Mouse (Mus musculus) brain, embryonic 18.5 days (tissue): Measurements from ENCODE around the gene Taar4.

Experiments
- DNase-seq: peaks from one replicate; pipeline ENCODE4 v3.0.0-alpha.2; 2012; ENCODE audit warnings: low read depth, low spot score

Gene Taar4

GRCm38 (mm10) chr10:23960444-23960915 lies at the start of gene Taar4:
Gene Taar4, plus strand, starts transcription at chr10:23960494.
- no peak for DNase-seq

DNA sequence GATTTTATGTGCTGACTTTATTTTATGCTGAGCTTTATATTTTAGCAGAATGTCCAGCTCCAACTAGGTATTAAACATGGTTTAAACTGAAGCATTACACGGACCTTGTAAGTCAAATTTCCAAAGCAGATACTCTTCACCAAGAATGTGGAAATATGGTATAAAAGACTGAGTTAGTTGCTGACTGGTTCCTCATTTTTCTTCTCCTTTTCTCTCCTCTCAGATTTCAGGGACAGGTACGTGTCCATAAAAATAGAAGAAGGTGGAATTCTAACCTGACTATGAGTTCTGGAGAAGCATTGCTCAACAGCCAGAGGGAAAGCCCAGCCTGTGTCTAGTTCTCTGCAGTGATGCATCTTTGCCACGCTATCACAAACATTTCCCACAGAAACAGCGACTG lies 40.2 kb upstream of the Taar4 start, which contains the start of gene Taar1:
TSS of gene Taar1 (plus strand) at position 301 of the 400 bp plus-strand sequence.
- no peak for DNase-seq

DNA sequence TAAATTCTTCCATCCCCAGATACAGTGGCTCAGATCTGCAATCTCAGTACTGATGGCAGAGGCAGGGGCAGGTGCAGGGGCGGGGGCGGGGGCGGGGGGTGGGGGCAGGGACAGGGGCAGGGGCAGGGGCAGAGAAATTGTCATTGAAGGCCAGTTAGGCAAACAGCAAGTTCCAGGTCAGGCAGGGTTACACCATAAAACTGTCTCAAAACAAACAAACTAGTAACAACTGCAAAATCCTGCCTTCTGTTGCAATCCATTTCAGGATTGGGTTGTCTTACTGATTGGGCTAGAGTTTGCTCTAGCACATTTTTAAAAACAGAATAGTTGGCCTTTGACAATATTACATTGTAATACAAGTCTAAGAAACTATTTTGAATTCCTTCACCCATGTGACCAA lies 37.8 kb upstream of the Taar4 start:
- no peak for DNase-seq

DNA sequence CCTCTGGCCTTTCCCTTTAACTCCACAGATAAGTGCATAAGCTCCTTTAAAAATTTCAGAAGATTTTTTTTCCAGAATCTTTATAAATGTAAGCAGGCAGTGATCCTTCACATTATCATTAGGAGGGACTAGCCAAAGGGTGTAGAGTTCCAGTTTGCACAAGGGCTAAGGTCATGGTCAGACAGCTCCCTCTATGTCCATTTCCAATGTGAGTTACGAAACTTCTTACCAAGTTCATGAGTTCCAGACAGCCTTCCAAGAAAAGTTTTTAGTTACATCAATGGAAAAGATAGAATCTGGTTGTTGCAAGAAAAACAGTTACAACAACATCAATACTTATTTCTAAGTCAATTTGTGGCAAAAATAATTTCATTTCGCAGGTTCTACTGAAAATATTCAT lies 36.4 kb upstream of the Taar4 start:
- DNase-seq: no peak

DNA sequence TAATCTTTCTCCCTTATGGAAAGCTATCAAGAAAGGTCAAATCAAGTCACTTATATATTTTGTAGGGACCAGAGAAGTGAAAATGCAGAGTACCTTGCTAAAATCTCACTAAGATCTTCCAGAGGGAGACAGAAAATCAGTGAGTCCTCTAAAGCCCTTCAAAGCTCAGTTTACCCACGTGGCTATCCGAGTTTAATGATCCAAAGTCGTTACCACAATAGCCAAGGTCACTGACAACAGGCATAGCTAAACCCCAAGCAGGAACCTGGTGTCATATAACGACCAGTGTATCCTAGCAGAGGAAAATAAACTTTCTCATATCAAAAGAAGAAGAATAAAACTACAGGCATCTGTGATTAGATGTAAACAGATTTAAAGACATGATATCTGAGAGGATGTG lies 22.7 kb upstream of the Taar4 start:
- DNase-seq: no peak

- no peak for DNase-seq
Observed at GRCm38 (mm10) chr10:23938312-23938711, 22.0 kb upstream of the Taar4 start, which contains the start of gene Taar2. Gene Taar2, plus strand, starts transcription at chr10:23938572.

GRCm38 (mm10) chr10:23942465-23942864 lies 17.8 kb upstream of the Taar4 start:
- DNase-seq: no peak

GRCm38 (mm10) chr10:23948026-23948425 lies 12.3 kb upstream of the Taar4 start:
- no peak for DNase-seq

- peak; percentile 16 for DNase-seq
Observed at GRCm38 (mm10) chr10:23949508-23950005, 10.7 kb upstream of the Taar4 start, which contains the start of gene Taar3. Gene Taar3, plus strand, starts transcription at chr10:23949558.

DNA sequence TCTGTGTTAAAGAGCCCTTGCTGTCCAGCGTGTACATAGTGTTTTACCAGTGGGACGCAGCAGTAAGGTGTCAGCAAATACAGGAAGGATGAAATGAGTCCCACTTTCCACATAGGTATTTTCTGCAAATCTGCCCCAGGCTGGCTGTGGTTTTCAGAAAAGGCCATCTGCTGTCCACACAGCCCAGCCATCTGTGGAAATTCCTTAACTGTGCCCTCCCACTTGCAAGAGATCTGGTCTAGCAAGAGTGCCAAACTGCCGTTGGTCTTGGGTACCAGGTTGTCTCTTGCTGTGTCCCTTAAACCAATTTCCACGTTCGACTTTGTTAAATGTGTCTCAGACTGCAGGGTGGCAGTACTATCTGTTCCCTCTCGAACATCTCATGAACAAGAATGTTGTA lies 8.6 kb upstream of the Taar4 start:
- no peak for DNase-seq

- DNase-seq: no peak
Observed at GRCm38 (mm10) chr10:23959071-23959470, 1.2 kb upstream of the Taar4 start.

- DNase-seq: no peak
Observed at GRCm38 (mm10) chr10:23963444-23963843, 3.1 kb downstream of the Taar4 start.

GRCm38 (mm10) chr10:23964921-23965610 lies 4.8 kb downstream of the Taar4 start:
- DNase-seq: no peak

DNA sequence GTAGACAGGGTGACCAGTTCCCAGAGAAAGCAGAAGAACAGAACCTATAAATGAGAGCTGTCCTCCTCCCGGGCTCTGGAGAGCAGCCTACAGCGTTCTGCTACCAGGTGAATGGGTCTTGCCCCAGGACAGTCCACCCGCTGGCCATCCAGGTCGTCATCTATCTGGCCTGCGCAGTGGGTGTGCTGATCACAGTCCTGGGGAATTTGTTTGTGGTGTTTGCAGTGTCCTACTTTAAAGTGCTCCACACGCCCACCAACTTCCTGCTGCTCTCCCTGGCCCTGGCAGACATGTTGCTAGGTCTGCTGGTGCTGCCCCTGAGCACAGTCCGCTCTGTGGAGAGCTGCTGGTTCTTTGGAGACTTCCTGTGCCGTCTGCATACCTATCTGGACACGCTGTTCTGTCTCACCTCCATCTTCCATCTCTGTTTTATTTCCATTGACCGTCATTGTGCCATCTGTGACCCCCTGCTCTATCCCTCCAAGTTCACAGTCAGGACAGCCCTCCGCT lies 10.4 kb downstream of the Taar4 start, which contains the start of gene Taar5:
TSS of gene Taar5 (plus strand) at position 51 of the 510 bp plus-strand sequence.
- no peak for DNase-seq

- DNase-seq: no peak
Observed at GRCm38 (mm10) chr10:23971256-23971655, 11.0 kb downstream of the Taar4 start.

GRCm38 (mm10) chr10:23977958-23978357 lies 17.7 kb downstream of the Taar4 start:
- no peak for DNase-seq

GRCm38 (mm10) chr10:23978901-23979705 lies 18.8 kb downstream of the Taar4 start:
- peak; percentile 47 for DNase-seq

DNA sequence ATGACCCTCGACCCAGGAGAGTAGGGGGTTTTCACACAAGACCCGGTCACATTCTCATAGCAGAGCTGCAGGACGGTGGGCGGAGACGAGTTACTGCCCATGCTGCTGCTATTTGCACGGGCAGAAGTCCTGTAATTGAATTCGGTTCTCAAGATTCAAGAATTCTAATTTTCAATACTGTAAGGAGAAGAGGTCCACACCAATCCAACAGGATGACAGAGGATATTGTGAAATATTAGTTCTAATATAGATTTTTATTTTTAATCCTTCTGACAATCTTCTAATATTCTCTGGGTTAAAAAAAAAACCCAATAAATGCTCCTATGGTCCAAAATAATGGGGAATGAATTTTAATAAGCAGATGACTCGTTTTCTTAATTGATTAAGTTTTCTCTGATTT lies 25.3 kb downstream of the Taar4 start, which contains the start of gene Taar6:
TSS of gene Taar6 (minus strand) at position 101 of the 400 bp plus-strand sequence.
- DNase-seq: no peak

DNA sequence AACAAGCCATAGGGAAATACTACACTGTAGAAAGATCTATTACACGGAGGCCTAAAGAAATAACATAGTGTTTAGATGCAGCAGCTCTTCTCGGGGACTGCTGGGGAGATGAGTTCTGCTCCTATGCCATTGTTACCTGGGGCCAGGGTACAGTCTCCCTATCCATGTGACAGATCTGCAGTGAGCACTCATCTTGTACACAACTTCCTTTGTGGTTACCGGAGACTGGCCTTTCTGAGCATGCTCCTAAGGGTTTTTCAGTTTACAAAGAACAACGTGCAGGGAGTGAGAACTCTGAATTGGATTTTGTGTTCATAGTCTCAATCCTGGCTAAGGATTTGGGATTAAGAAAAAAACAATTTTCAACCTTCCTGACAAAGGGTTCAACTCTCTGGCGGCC lies 26.1 kb downstream of the Taar4 start:
- no peak for DNase-seq

DNA sequence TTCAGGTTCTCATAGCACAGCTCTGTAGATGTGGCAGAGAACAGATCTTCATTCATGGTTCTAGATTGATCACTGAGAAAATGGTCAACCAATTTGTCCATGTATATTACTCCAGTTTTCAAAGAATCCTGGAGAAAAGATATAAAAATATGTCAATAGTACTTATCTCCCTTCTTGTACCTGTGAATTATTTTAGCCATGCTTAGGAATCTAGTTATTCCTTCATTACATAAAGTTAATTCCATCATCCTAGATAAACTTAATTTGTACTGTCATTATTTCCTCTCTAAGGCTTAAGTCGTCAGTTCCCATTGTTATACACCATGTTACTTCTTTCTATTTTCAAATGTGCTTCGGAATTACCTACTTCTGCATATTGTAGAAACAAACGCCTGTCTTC lies 33.1 kb downstream of the Taar4 start, which contains the start of gene Taar7a:
TSS of gene Taar7a (minus strand) at position 101 of the 400 bp plus-strand sequence.
- DNase-seq: no peak

DNA sequence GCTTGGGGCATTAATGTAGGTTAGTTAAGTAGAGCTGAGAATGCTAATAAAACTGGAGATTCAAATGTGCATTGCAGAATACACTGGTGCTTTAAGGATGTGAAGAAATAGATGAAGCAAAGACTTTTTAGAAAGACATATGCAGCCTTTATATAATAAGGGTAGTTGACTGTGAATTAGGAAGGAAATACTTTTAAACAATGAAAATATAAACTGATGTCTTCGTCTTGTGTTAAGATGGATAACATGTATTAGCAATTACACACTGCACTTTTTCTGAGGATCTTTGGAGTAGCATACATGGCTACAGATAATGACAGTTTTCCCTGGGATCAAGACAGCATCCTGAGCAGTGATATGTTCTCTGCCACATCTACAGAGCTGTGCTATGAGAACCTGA lies 39.3 kb downstream of the Taar4 start, which contains the start of gene Taar7b:
TSS of gene Taar7b (plus strand) at position 301 of the 400 bp plus-strand sequence.
- no peak for DNase-seq

DNA sequence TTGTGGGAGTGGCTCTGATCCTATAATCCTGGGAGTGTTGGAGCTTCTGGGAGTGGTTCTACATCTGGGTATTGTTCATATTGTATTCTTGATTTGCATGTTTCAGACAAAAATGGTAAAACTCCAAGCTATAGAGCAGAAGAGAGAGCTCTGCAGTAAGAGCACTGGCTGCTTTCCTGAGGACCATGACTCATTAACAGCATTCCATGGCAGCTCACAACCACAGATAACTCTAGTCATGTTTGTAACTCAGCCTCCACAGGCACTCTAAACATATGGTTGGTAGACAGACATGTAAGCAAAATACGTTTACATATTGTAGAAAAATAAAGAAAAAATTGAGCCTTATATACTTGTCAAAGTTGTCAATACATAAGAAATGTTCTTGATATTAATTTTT lies 46.1 kb downstream of the Taar4 start:
- no peak for DNase-seq
